Mouse (Mus musculus) heart, embryonic 11.5 days (tissue): Measurements from ENCODE around the gene Gm11639. TPM values are rescaled to one million over a fixed set of nuclear protein-coding genes. Genes with fewer than 3 reads are reported as not detected.
A peak's percentile ranks its signal among the peaks of the same experiment; 100 is the strongest.

ENCODE experiments used
- ATAC-seq: fragments of 200-750 bp; cut with Nextera tagmentation; replicated peaks from 2 replicates; pipeline ENCODE4 v1.8.0; 2017; ENCODE audit warnings: moderate library complexity; ENCODE audit not compliant: insufficient number of reproducible peaks, low FRiP score, low TSS enrichment
- H3K27ac ChIP-seq: fragments of 300-500 bp; sonication (generic); 2 replicates; pipeline ENCODE4 v1.5.1; 2014; ENCODE audit warnings: mild to moderate bottlenecking, low read depth, low read length
- H3K27me3 ChIP-seq: fragments of 300-500 bp; sonication (generic); 2 replicates; pipeline ENCODE4 v1.6.1; 2014; ENCODE audit warnings: mild to moderate bottlenecking, low read length, mixed read lengths; ENCODE audit not compliant: control insufficient read depth, insufficient read depth
- H3K36me3 ChIP-seq: fragments of 300-500 bp; sonication (generic); 2 replicates; pipeline ENCODE4 v1.6.1; 2014; ENCODE audit warnings: mild to moderate bottlenecking, low read length, moderate library complexity, mixed read lengths; ENCODE audit not compliant: control insufficient read depth, insufficient read depth
- H3K4me1 ChIP-seq: fragments of 300-500 bp; sonication (generic); 2 replicates; pipeline ENCODE4 v1.6.1; 2014; ENCODE audit warnings: low read length; ENCODE audit not compliant: control insufficient read depth, insufficient read depth
- H3K4me2 ChIP-seq: fragments of 300-500 bp; sonication (generic); 2 replicates; pipeline ENCODE4 v1.6.1; 2014; ENCODE audit warnings: mild to moderate bottlenecking, moderate library complexity
- H3K4me3 ChIP-seq: fragments of 300-500 bp; sonication (generic); 2 replicates; pipeline ENCODE4 v1.5.1; 2014; ENCODE audit warnings: low read depth, low read length
- H3K9ac ChIP-seq: fragments of 300-500 bp; sonication (generic); 2 replicates; pipeline ENCODE4 v1.6.1; 2014; ENCODE audit warnings: mild to moderate bottlenecking, low read depth, low read length, moderate library complexity
- H3K9me3 ChIP-seq: fragments of 300-500 bp; sonication (generic); replicated peaks from 2 replicates; pipeline ENCODE4 v1.6.1; 2016; ENCODE audit warnings: low read length; ENCODE audit not compliant: control insufficient read depth
- WGBS: fragments of 180-500 bp; shearing (Covaris S2); extraction: QIAGEN DNeasy Blood & Tissue Kit; methylation state at CpG from one replicate; pipeline ENCODE4 v1.1.7; 2014; ENCODE audit not compliant: insufficient replicate concordance; 5-methylcytosine and 5-hydroxymethylcytosine counted together
- polyA plus RNA-seq: library from polyadenylated mRNA; unstranded; fragments of >200 nt; fragmentation: Nextera tagmentation; extraction: Ambion mirVana; gene quantifications from 2 replicates; pipeline ENCODE4 v1.2.1, GENCODE M21; 2014

The Gm11639 gene
- polyA plus RNA-seq, 1 experiment from 2014 or later: 0.03 TPM

DNA sequence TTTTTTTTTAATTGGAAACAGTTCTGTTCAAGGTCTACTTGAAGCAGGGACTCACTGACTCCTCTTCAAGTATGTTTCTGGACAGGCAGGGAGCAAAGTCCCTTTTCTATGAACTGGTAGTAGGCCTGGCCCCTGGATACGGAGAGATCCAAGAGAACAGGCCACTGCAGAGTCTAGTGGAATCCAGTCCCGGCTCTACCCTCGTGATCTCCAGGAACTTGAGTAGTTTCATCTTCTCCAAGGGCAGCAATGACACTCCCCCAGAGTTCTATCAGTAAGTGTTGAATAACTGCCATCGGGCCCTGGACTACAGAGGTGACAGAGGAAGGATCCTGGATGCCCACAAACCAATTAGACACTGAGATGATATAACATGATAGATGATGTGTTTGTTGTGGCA, 470.4 kb downstream of the Gm11639 start:
- no peak for ATAC-seq
- Histone ChIP-seq H3K9ac (no peak overlapping the region), H3K4me3 (no peak overlapping the region), H3K36me3 (no peaks in the 10 kb centered on the region), H3K27ac (no peak overlapping the region), H3K9me3 (no peaks in the 10 kb centered on the region), H3K4me1 (peaks cover 13% of the 10 kb centered on the region), H3K4me2 (no peak overlapping the region), H3K27me3 (no peaks in the 10 kb centered on the region)
- 38% methylated on average over 4 of the region's 4 CpGs for WGBS

DNA sequence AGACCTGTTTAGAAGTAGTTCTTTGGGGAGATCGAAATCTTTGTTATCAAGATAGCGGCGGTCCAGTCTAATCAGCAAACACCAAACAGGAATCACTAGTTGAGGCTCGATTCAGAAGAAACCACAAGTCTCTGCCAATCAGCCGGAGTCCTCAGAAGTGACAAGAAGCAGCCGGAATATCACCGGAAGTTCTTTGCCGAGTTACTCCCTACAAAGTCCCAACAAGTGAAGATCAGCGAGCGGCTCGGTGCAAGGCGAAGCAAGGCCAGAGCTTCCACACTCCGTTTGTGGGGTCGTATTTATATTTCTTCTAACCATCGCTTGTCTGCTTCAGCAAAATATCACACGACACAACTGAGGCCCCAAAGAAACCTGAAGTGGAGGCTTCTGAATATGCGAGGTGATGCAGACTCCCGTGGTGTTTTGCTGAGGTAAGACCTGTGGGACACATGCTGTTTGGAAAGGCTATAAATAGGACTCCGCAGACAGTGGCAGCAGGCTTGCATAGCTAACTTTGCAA, 471.3 kb downstream of the Gm11639 start:
- 59% methylated on average over 19 of the region's 19 CpGs for WGBS
- 0 out of 2 replicates have a peak overlapping the region, but pooled peaks have one; percentile 39 for H3K9ac ChIP-seq
- no peak for ATAC-seq
- H3K9me3 ChIP-seq: no peaks in the 10 kb centered on the region
- no peak overlapping the region for H3K4me3 ChIP-seq
- H3K27me3 ChIP-seq: no peaks in the 10 kb centered on the region
- peaks cover 13% of the 10 kb centered on the region for H3K4me1 ChIP-seq
- H3K4me2 ChIP-seq: 0 out of 2 replicates have a peak overlapping the region, but pooled peaks have one; percentile 10
- peak overlapping the region; percentile 66; the same call in 1 of the 2 replicates for H3K27ac ChIP-seq
- no peaks in the 10 kb centered on the region for H3K36me3 ChIP-seq

- H3K27me3 ChIP-seq: no peaks in the 10 kb centered on the region
- H3K4me3 ChIP-seq: no peak overlapping the region
- ATAC-seq: no peak
- H3K9me3 ChIP-seq: peaks cover 2% of the 10 kb centered on the region; the same call in 1 of the 2 replicates
- H3K9ac ChIP-seq: no peak overlapping the region
- H3K4me2 ChIP-seq: no peak overlapping the region
- H3K4me1 ChIP-seq: peaks cover 11% of the 10 kb centered on the region
- H3K27ac ChIP-seq: no peak overlapping the region
- no peaks in the 10 kb centered on the region for H3K36me3 ChIP-seq
Measured at GRCm38 (mm10) chr11:105158047-105158446, 472.5 kb downstream of the Gm11639 start.

DNA sequence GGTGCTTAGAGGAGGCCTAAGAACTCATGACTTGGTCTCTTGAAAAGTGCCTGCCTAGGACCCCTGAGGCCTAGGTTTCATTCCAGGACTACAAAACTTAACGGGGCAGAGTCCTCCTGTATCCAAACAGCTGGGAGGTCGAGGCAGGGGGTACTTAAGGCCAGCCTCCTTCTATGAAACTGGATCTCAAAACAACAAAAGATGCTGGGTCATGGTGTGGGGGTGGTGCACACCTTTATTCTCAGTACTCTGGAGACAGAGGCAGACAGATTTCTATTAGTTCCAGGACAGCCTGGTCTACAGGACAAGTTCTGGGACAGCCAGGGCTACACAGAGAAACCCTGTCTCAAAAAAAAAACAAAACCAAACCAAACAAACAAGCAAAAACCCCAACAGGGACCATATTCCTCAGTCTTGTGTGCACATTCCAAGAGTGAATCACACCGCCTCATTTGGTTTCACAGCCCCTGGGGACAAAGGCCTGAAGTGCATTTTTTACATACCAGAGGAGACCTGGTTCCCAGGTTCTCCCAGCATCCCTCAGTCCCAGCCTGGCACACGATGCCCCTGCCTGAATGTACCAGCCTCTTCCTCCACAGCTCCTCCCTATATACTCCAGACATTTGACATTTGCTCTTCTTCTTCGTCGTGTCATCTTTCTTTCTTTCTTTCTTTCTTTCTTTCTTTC, 474.3 kb downstream of the Gm11639 start:
- no peaks in the 10 kb centered on the region for H3K27me3 ChIP-seq
- no peak overlapping the region for H3K9ac ChIP-seq
- no peak for ATAC-seq
- H3K4me2 ChIP-seq: no peak overlapping the region
- no peaks in the 10 kb centered on the region for H3K4me1 ChIP-seq
- 66% methylated on average over 6 of the region's 6 CpGs for WGBS
- H3K27ac ChIP-seq: no peak overlapping the region
- H3K4me3 ChIP-seq: no peak overlapping the region
- no peaks in the 10 kb centered on the region for H3K36me3 ChIP-seq
- peaks cover 2% of the 10 kb centered on the region; the same call in 1 of the 2 replicates for H3K9me3 ChIP-seq

DNA sequence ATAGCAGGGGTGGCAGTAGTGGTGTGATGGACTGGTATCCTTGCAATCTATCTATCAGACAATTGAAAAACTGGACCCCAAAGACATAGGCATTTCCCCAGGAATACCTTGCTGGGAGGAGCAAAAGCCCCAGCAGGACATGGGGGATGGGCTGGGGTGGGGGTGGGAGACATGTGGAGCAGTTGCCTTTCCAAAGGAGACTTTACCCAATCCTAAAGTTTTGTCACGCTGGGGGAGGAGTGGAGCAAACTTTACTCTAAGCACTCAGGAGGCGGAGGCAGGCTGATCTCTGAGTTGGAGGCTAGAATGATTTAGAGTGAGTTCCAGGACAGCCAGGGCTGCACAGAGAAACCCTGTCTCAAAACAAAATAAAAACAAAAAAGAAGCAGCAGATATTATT, 475.9 kb downstream of the Gm11639 start:
- ATAC-seq: no peak
- Histone ChIP-seq H3K9me3 (peaks cover 10% of the 10 kb centered on the region), H3K9ac (no peak overlapping the region), H3K27me3 (peaks cover 12% of the 10 kb centered on the region), H3K4me3 (no peak overlapping the region), H3K4me2 (no peak overlapping the region), H3K4me1 (no peaks in the 10 kb centered on the region), H3K27ac (no peak overlapping the region), H3K36me3 (no peaks in the 10 kb centered on the region)
- 87% methylated on average over 2 of the region's 2 CpGs for WGBS

- Histone ChIP-seq H3K9ac (no peak overlapping the region), H3K4me2 (no peak overlapping the region), H3K9me3 (peaks cover 10% of the 10 kb centered on the region), H3K4me3 (no peak overlapping the region), H3K27me3 (peaks cover 15% of the 10 kb centered on the region), H3K27ac (no peak overlapping the region), H3K36me3 (no peaks in the 10 kb centered on the region), H3K4me1 (no peaks in the 10 kb centered on the region)
- ATAC-seq: no peak
- WGBS: 63% methylated on average over 69 of the region's 69 CpGs
Measured at GRCm38 (mm10) chr11:105164516-105165510, 479.3 kb downstream of the Gm11639 start.

GRCm38 (mm10) chr11:105166780-105167179, 481.3 kb downstream of the Gm11639 start:
- Histone ChIP-seq H3K4me1 (no peaks in the 10 kb centered on the region), H3K9me3 (peaks cover 10% of the 10 kb centered on the region), H3K27me3 (peaks cover 15% of the 10 kb centered on the region), H3K4me2 (no peak overlapping the region), H3K36me3 (no peaks in the 10 kb centered on the region), H3K9ac (no peak overlapping the region), H3K4me3 (no peak overlapping the region), H3K27ac (no peak overlapping the region)
- no peak for ATAC-seq
- 87% methylated on average over 10 of the region's 10 CpGs for WGBS
